13 mouse cellular contexts compared by ENCODE assay signal in genomic region chr7:64503641-64504040, GRCm38 (mm10). TPM values are rescaled to one million over a fixed set of nuclear protein-coding genes. Genes with fewer than 3 reads are reported as not detected.
A peak's percentile ranks its signal among the peaks of the same experiment; 100 is the strongest.
DNase-seq lines count a peak whose midpoint lies in the region; ATAC-seq and TF ChIP-seq lines count a peak whose summit lies in the region.
"Had no signal": no experiment of that assay in that cellular context is flagged by ENCODE, and none has a peak within 500 bp of the region (broad histone marks: within the 10 kb centered on the region; RNA-seq: fewer than 3 reads in every experiment).

No protein-coding gene starts in this region.

- H3K4me3 ChIP-seq in cerebellum, adult 2 months (replicated peaks; ENCODE audit: insufficient read depth, low read depth, low read length): peak overlapping the region; percentile 58
- H3K4me3 ChIP-seq in hindbrain, embryonic 10.5 days: peak overlapping the region; percentile 91
- peak overlapping the region; percentile 92 for H3K4me3 ChIP-seq in midbrain, embryonic 13.5 days (replicated peaks)
- H3K4me3 ChIP-seq in gastrocnemius, adult 2 months: no peak overlapping the region

- H3K9ac ChIP-seq in midbrain, embryonic 13.5 days (replicated peaks): peak overlapping the region; percentile 100

- TF ChIP-seq POLR2A in cerebellum, adult 2 months (IDR thresholded peaks at IDR 0.05; ENCODE audit: borderline replicate concordance, insufficient read depth, low read length): no peak

- no peaks in the 10 kb centered on the region for H3K9me3 ChIP-seq in hindbrain, embryonic 10.5 days
- H3K9me3 ChIP-seq in midbrain, embryonic 13.5 days: no peaks in the 10 kb centered on the region

- peak overlapping the region; percentile 8; the same call in 1 of the 2 replicates for H3K27ac ChIP-seq in cerebellum, adult 2 months (ENCODE audit: insufficient read depth, low read length)
- peak overlapping the region; percentile 99 for H3K27ac ChIP-seq in hindbrain, embryonic 10.5 days
- no peak overlapping the region for H3K27ac ChIP-seq in midbrain, embryonic 13.5 days
- H3K27ac ChIP-seq in gastrocnemius, adult 2 months: no peak overlapping the region

- peak; percentile 29 to 40 for DNase-seq in cerebellum, adult 2 months
- DNase-seq in cerebellum, adult 8-10 months: no peak
- peak; percentile 41 for DNase-seq in cerebellum, adult 9-10 months
- no peak for DNase-seq in hindbrain, embryonic 10.5 days (ENCODE audit: low spot score)
- no peak for DNase-seq in adipocyte (ENCODE audit: low spot score)
- DNase-seq in gastrocnemius, adult 2 months: no peak
- DNase-seq in gastrocnemius, adult 8-10 months (ENCODE audit: low spot score in 2 of 2): no peak
- DNase-seq: adrenal gland, adult 8-10 months; kidney, postnatal 25 days; thymus, postnatal 36 days had no signal

- H3K4me2 ChIP-seq in midbrain, embryonic 13.5 days (replicated peaks): peak overlapping the region; percentile 63

- 24% methylated on average over 6 of the region's 6 CpGs for WGBS in cerebellum, adult 2 months
- WGBS in hindbrain, embryonic 10.5 days: 75% methylated on average over 6 of the region's 6 CpGs
- 75% methylated on average over 6 of the region's 6 CpGs for WGBS in midbrain, embryonic 13.5 days

- no peaks in the 10 kb centered on the region for H3K27me3 ChIP-seq in cerebellum, adult 2 months (ENCODE audit: control insufficient read depth, insufficient read depth, low read length)
- peaks cover 34% of the 10 kb centered on the region for H3K27me3 ChIP-seq in hindbrain, embryonic 10.5 days (ENCODE audit: insufficient read depth, poor library complexity, severe bottlenecking)
- 0 out of 2 replicates have a peak, but pooled peaks cover 4% of the 10 kb centered on the region for H3K27me3 ChIP-seq in midbrain, embryonic 13.5 days

- H3K4me1 ChIP-seq in cerebellum, adult 2 months (ENCODE audit: control insufficient read depth, insufficient read depth, low read length): peaks cover 34% of the 10 kb centered on the region
- H3K4me1 ChIP-seq in hindbrain, embryonic 10.5 days (replicated peaks): peaks cover 61% of the 10 kb centered on the region
- H3K4me1 ChIP-seq in midbrain, embryonic 13.5 days (replicated peaks): peaks cover 58% of the 10 kb centered on the region

- intact Hi-C loops in gastrocnemius, adult 2 months (cut with DNase I): loop anchor here (5.0 kb wide), 1 partner anchor 239 kb away; no protein-coding TSS in a partner anchor

- no peak for ATAC-seq in midbrain, embryonic 13.5 days

- no peak for TF ChIP-seq CTCF in cerebellum, adult 2 months (IDR thresholded peaks at IDR 0.05; ENCODE audit: borderline replicate concordance, insufficient read depth, low read depth, low read length)
- no peak for TF ChIP-seq CTCF in gastrocnemius, adult 2 months (IDR thresholded peaks at IDR 0.05)

- H3K36me3 ChIP-seq in hindbrain, embryonic 10.5 days: no peaks in the 10 kb centered on the region
- H3K36me3 ChIP-seq in midbrain, embryonic 13.5 days: no peaks in the 10 kb centered on the region

RNA-seq across cellular contexts. Expression of gene Apba2, which starts 2.1 kb away (rescaled TPM):
- polyA plus RNA-seq in cerebellum, adult 2 months (2012; rRNA removed): 167 and 182 TPM in 2 replicates
- polyA plus RNA-seq in hindbrain, embryonic 10.5 days (2016; fragmentation: Nextera tagmentation; extraction: Ambion mirVana): 59.1 and 88.9 TPM in 2 replicates
- 157 and 161 TPM in 2 replicates for polyA plus RNA-seq in midbrain, embryonic 13.5 days (2015; fragmentation: Nextera tagmentation; extraction: Ambion mirVana)
- total RNA-seq in gastrocnemius, adult 2 months (2021): under 1 TPM in 1 of 2 experiments, not detected in 1; 0.22 TPM
- total RNA-seq in gastrocnemius, adult 8-10 months (2022): under 1 TPM in 2 of 4 experiments, not detected in 2; 0.31 to 0.32 TPM
- total RNA-seq: liver, adult 2 months; MEL had no signal

Comparison
In these comparisons a context has a peak if more than half of its experiments do, and no peak if none do; other contexts are left out.
1. DNase-seq: peak in cerebellum, adult 2 months (2 of 2) and cerebellum, adult 9-10 months (single experiment); none in cerebellum, adult 8-10 months (single experiment), hindbrain, embryonic 10.5 days (single experiment), adipocyte (single experiment), gastrocnemius, adult 2 months (single experiment) and gastrocnemius, adult 8-10 months (0 of 2).
2. H3K27ac ChIP-seq: peak in cerebellum, adult 2 months (single experiment) and hindbrain, embryonic 10.5 days (single experiment); none in midbrain, embryonic 13.5 days (single experiment) and gastrocnemius, adult 2 months (single experiment).